In the genomic region with DNA sequence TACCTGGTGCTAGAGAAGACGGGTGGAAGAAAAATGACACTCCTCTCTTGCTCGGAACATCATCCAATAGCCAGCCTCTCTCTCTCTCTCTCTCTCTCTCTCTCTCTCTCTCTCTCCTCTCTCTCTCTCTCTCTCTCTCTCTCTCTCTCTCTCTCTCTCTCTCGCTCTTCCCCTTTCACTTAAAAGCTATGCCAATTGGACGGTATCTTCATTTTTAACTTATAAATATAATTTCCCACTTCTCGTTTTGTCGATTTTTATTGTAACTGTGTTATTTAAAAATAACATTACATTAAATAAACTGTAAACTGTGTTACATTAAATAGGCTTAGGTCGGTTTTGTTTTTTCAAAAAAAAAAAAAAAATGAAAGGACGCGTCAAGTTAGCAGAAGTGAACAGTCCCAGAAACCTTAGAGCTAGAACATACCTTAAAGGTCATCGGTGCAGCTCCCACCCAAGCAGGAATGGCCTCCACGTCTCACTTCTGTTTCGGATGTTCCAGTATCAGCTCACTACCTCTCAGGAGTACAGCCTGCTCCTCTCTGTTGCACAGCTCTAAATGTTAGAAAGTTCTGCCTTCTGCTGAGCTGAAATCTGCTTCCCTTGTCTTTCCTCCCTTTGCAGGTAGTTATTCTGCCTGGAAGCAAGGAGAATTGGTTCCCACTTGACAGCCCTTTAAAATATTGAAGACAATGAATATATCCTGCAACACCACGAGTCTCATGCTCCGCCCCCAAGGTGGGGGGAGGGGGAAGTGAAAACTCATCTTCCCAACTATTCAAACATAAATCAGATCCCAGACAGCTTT, we compare ENCODE assay signal across 8 mouse cellular contexts. TPM values are rescaled to one million over a fixed set of nuclear protein-coding genes. Genes with fewer than 3 reads are reported as not detected.
DNase-seq lines count a peak whose midpoint lies in the region; ATAC-seq and TF ChIP-seq lines count a peak whose summit lies in the region.

A gene (minus strand): TSS at position 682 of the 808 bp plus-strand sequence.

- peak within 1 kb of the TSS; percentile 96 for H3K4me3 ChIP-seq in ES-Bruce4 (ENCODE audit: low read depth, low read length)
- peak within 1 kb of the TSS; percentile 92 for H3K4me3 ChIP-seq in embryonic fibroblast, embryonic 13.5 days (ENCODE audit: insufficient read depth, low read length)
- H3K4me3 ChIP-seq in heart, embryonic 14.5 days (ENCODE audit: control insufficient read depth in 1 of 2, insufficient read depth in 1 of 2, low read depth in 1 of 2, low read length in 2 of 2), result peak within 1 kb of the TSS; percentile 59 to 75
- peak within 1 kb of the TSS; percentile 97 for H3K4me3 ChIP-seq in kidney, postnatal 0 days (replicated peaks; ENCODE audit: low read depth, low read length)
- peak within 1 kb of the TSS; percentile 77 to 78 for H3K4me3 ChIP-seq in liver, embryonic 14.5 days (ENCODE audit: insufficient read depth in 1 of 2, low read depth in 2 of 2, low read length in 2 of 2)
- peak within 1 kb of the TSS; percentile 88 for H3K4me3 ChIP-seq in neural tube, embryonic 13.5 days

- TF ChIP-seq CTCF in ES-Bruce4 (IDR thresholded peaks at IDR 0.05; ENCODE audit: low read depth, low read length), result no peak
- TF ChIP-seq CTCF in embryonic fibroblast, embryonic 13.5 days (IDR thresholded peaks at IDR 0.05; ENCODE audit: borderline replicate concordance, insufficient read depth, low read length), result no peak
- no peak for TF ChIP-seq CTCF in kidney, postnatal 0 days (IDR thresholded peaks at IDR 0.05; ENCODE audit: low read depth)
- TF ChIP-seq CTCF in liver, embryonic 14.5 days (IDR thresholded peaks at IDR 0.05; ENCODE audit: low read depth), result no peak

- no peak for TF ChIP-seq POLR2A in ES-Bruce4 (IDR thresholded peaks at IDR 0.05; ENCODE audit: insufficient read depth, low read length)
- no peak for TF ChIP-seq POLR2A in embryonic fibroblast, embryonic 13.5 days (IDR thresholded peaks at IDR 0.05; ENCODE audit: low read depth, low read length)

- under 1% methylated on average over 14 of the region's 14 CpGs for WGBS in heart, embryonic 14.5 days
- WGBS in kidney, postnatal 0 days, result 1% methylated on average over 13 of the region's 14 CpGs
- under 1% methylated on average over 14 of the region's 14 CpGs for WGBS in liver, embryonic 14.5 days (ENCODE audit: insufficient replicate concordance)
- 2% methylated on average over 14 of the region's 14 CpGs for WGBS in neural tube, embryonic 13.5 days

- no peak for TF ChIP-seq EP300 in ES-Bruce4 (IDR thresholded peaks at IDR 0.05; ENCODE audit: insufficient read depth, low read depth, low read length)
- no peak for TF ChIP-seq EP300 in liver, embryonic 14.5 days (IDR thresholded peaks at IDR 0.05; ENCODE audit: low read depth)

- no peak for ATAC-seq in heart, embryonic 14.5 days (ENCODE audit: insufficient number of reproducible peaks, insufficient read depth, low FRiP score, low read depth)
- ATAC-seq in kidney, postnatal 0 days (replicated peaks; ENCODE audit: low FRiP score, low read depth), result no peak
- no peak for ATAC-seq in liver, embryonic 14.5 days (ENCODE audit: insufficient read depth)
- no peak for ATAC-seq in neural tube, embryonic 13.5 days (ENCODE audit: low read depth)

- H3K36me3 ChIP-seq in ES-Bruce4 (ENCODE audit: control insufficient read depth, insufficient read depth, low read length, poor library complexity, severe bottlenecking), result no peaks in the 10 kb centered on the region
- no peaks in the 10 kb centered on the region for H3K36me3 ChIP-seq in heart, embryonic 14.5 days (ENCODE audit: control insufficient read depth, insufficient read depth, low read length)
- no peaks in the 10 kb centered on the region for H3K36me3 ChIP-seq in kidney, postnatal 0 days (ENCODE audit: insufficient read depth, low read length)
- 0 out of 2 replicates have a peak, but pooled peaks cover 5% of the 10 kb centered on the region for H3K36me3 ChIP-seq in liver, embryonic 14.5 days (replicated peaks; ENCODE audit: control insufficient read depth, insufficient read depth, low read depth)
- H3K36me3 ChIP-seq in neural tube, embryonic 13.5 days, result no peaks in the 10 kb centered on the region

- peak; percentile 22 for DNase-seq in adrenal gland, postnatal 25 days
- peak; percentile 19 for DNase-seq in kidney, postnatal 0 days (ENCODE audit: low spot score)
- no peak for DNase-seq in liver, embryonic 14.5 days (ENCODE audit: low read depth in 3 of 3, low spot score in 3 of 3)
- no peak for DNase-seq in urinary bladder, postnatal 4 days (ENCODE audit: low spot score in 2 of 2)

- H3K9ac ChIP-seq in ES-Bruce4 (ENCODE audit: low read depth, poor library complexity, severe bottlenecking), result peak within 1 kb of the TSS; percentile 96
- H3K9ac ChIP-seq in heart, embryonic 14.5 days (ENCODE audit: low read length), result peak within 1 kb of the TSS; percentile 97
- H3K9ac ChIP-seq in kidney, postnatal 0 days (ENCODE audit: low read depth, low read length), result peak within 1 kb of the TSS; percentile 94
- H3K9ac ChIP-seq in liver, embryonic 14.5 days (replicated peaks), result peak within 1 kb of the TSS; percentile 91
- H3K9ac ChIP-seq in neural tube, embryonic 13.5 days, result peak within 1 kb of the TSS; percentile 99

- H3K27me3 ChIP-seq in ES-Bruce4 (ENCODE audit: control insufficient read depth, insufficient read depth, low read length, poor library complexity, severe bottlenecking), result no peaks in the 10 kb centered on the region
- H3K27me3 ChIP-seq in heart, embryonic 14.5 days (ENCODE audit: control insufficient read depth, insufficient read depth, low read length), result no peaks in the 10 kb centered on the region
- H3K27me3 ChIP-seq in kidney, postnatal 0 days (ENCODE audit: insufficient read depth, low read length), result no peaks in the 10 kb centered on the region
- H3K27me3 ChIP-seq in liver, embryonic 14.5 days (ENCODE audit: control insufficient read depth, insufficient read depth, low read length), result no peaks in the 10 kb centered on the region
- H3K27me3 ChIP-seq in neural tube, embryonic 13.5 days, result no peaks in the 10 kb centered on the region

- H3K27ac ChIP-seq in ES-Bruce4 (ENCODE audit: insufficient read depth, low read length), result peak within 1 kb of the TSS; percentile 52
- peak within 1 kb of the TSS; percentile 56 for H3K27ac ChIP-seq in embryonic fibroblast, embryonic 13.5 days (ENCODE audit: insufficient read depth, low read length)
- peak within 1 kb of the TSS; percentile 80 to 92 for H3K27ac ChIP-seq in heart, embryonic 14.5 days (replicated peaks in 1 of 2; ENCODE audit: control insufficient read depth in 1 of 2, insufficient read depth in 1 of 2, low read depth in 2 of 2, low read length in 2 of 2)
- peak within 1 kb of the TSS; percentile 96 for H3K27ac ChIP-seq in kidney, postnatal 0 days
- H3K27ac ChIP-seq in liver, embryonic 14.5 days, result peak within 1 kb of the TSS; percentile 81
- peak within 1 kb of the TSS; percentile 96 for H3K27ac ChIP-seq in neural tube, embryonic 13.5 days (replicated peaks)

- H3K4me2 ChIP-seq in heart, embryonic 14.5 days (ENCODE audit: low read length), result peak within 1 kb of the TSS; percentile 77
- peak within 1 kb of the TSS; percentile 80 for H3K4me2 ChIP-seq in kidney, postnatal 0 days (ENCODE audit: low read length)
- H3K4me2 ChIP-seq in liver, embryonic 14.5 days (ENCODE audit: low read depth), result peak within 1 kb of the TSS; percentile 82
- peak within 1 kb of the TSS; percentile 71 for H3K4me2 ChIP-seq in neural tube, embryonic 13.5 days

- no peaks in the 10 kb centered on the region for H3K9me3 ChIP-seq in ES-Bruce4 (replicated peaks; ENCODE audit: control insufficient read depth, insufficient read depth, low read length, poor library complexity, severe bottlenecking)
- H3K9me3 ChIP-seq in heart, embryonic 14.5 days (ENCODE audit: control insufficient read depth, low read length), result no peaks in the 10 kb centered on the region
- H3K9me3 ChIP-seq in kidney, postnatal 0 days (replicated peaks; ENCODE audit: low read length), result no peaks in the 10 kb centered on the region
- no peaks in the 10 kb centered on the region for H3K9me3 ChIP-seq in liver, embryonic 14.5 days (ENCODE audit: control insufficient read depth, low read length)
- H3K9me3 ChIP-seq in neural tube, embryonic 13.5 days, result no peaks in the 10 kb centered on the region

- no peaks in the 10 kb centered on the region for H3K4me1 ChIP-seq in ES-Bruce4 (ENCODE audit: control insufficient read depth, insufficient read depth, low read length)
- H3K4me1 ChIP-seq in embryonic fibroblast, embryonic 13.5 days (ENCODE audit: control insufficient read depth, insufficient read depth, low read length), result peaks cover 5% of the 10 kb centered on the region
- H3K4me1 ChIP-seq in heart, embryonic 14.5 days (ENCODE audit: control insufficient read depth in 2 of 2, insufficient read depth in 2 of 2, low read length in 2 of 2), result peaks cover 6 to 8% of the 10 kb centered on the region in 2 experiments
- H3K4me1 ChIP-seq in kidney, postnatal 0 days (replicated peaks; ENCODE audit: insufficient read depth, low read length), result no peaks in the 10 kb centered on the region
- peaks cover 26 to 29% of the 10 kb centered on the region in 2 experiments for H3K4me1 ChIP-seq in liver, embryonic 14.5 days (replicated peaks; ENCODE audit: control insufficient read depth in 2 of 2, insufficient read depth in 2 of 2, low read length in 1 of 2)
- H3K4me1 ChIP-seq in neural tube, embryonic 13.5 days (replicated peaks), result peaks cover 35% of the 10 kb centered on the region

RNA-seq across cellular contexts. Expression of the gene that starts here (rescaled TPM):
- polyA plus RNA-seq in ES-Bruce4 (2011; ENCODE audit: insufficient read depth, insufficient read length, low read depth, missing spikeins), result 86.3 and 92.7 TPM in 2 replicates
- total RNA-seq in adrenal gland, postnatal 25 days (2021), result 63.4 and 81.0 TPM in 2 replicates
- 75.1 and 80.4 TPM in 2 replicates for polyA plus RNA-seq in embryonic fibroblast, embryonic 13.5 days (2011; ENCODE audit: insufficient read length, low read depth, missing spikeins)
- polyA plus RNA-seq in heart, embryonic 14.5 days (2014; fragmentation: Nextera tagmentation; extraction: Ambion mirVana), result 66.2 and 69.5 TPM in 2 replicates
- 56.6 and 58.7 TPM in 2 replicates for polyA plus RNA-seq in kidney, postnatal 0 days (2015; fragmentation: Nextera tagmentation; extraction: Ambion mirVana)
- polyA plus RNA-seq in liver, embryonic 14.5 days (2012; rRNA removed), result 20.1 and 22.9 TPM in 2 replicates
- 71.8 and 76.6 TPM in 2 replicates for polyA plus RNA-seq in liver, embryonic 14.5 days (2014; fragmentation: Nextera tagmentation; extraction: Ambion mirVana)
- polyA plus RNA-seq in neural tube, embryonic 13.5 days (2015; fragmentation: Nextera tagmentation; extraction: Ambion mirVana), result 119 and 120 TPM in 2 replicates

Comparison
In these comparisons a context has a peak if more than half of its experiments do, and no peak if none do; other contexts are left out.
1. DNase-seq: peak in adrenal gland, postnatal 25 days (single experiment) and kidney, postnatal 0 days (single experiment); none in liver, embryonic 14.5 days (0 of 3) and urinary bladder, postnatal 4 days (0 of 2).
2. Peak in every context shown above with its lines, with median percentiles within 50 percentile points of each other: H3K27ac ChIP-seq, H3K4me3 ChIP-seq, H3K9ac ChIP-seq and H3K4me2 ChIP-seq.